Mouse (Mus musculus): ENCODE measurements at regions not wholly inside any gene's neighbourhood (a gene's known extent, or its start where the extent isn't known, plus 50 kb on each side); places are given as distances from the start of the nearest gene placed in this dataset.
A peak's percentile ranks its signal among the peaks of the same experiment; 100 is the strongest.

DNA sequence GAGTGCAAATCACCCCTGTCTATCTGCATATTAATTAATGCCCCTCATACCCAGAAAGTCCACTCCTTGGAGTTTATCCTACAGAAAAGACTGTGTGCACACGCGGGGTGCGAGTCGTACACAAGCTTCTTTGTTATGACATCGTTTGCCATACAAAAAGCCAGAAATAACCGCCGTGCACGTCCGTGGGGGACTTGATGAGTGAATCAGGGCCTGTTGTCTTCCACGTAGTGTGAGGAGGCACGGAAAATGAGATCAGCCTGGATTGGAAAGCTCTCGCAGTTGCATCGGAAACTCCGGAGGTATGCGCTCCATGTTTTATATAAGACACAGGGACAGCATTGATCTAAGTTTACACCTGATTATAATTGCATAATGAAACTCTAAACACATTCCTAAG is 120.3 kb downstream of the Etnk1 start:
- no peak for DNase-seq

DNA sequence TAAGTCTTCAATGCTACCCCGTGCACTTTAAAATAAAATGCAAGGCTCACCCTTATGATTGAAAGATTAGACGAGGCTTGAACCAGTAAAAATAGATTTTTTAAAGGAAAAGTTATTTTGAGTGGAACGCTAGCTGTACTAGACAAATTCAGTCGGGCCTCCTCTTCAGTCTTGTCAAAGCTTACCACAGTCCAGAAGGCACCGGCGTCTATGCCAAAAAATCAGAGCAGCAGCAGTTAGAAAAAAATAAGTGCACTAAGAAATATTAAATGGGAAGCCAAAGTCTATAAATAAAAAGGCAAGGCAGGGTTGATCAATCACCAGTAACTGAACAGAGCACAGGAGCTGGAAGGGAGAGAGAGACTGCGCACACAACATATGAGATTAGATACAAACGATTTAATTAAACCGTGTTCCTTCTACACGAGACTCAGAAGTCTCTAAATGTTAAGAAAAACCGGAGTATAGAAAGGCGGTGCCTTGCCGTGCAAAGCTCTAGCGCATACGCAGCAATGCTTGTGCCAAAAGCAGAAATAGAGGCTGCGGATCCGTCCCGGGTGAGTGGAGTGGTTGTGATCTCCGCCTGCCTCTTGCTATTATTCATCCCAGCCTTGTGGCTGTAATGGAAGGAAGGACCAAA is 121.6 kb downstream of the Etnk1 start:
- no peak for DNase-seq

DNA sequence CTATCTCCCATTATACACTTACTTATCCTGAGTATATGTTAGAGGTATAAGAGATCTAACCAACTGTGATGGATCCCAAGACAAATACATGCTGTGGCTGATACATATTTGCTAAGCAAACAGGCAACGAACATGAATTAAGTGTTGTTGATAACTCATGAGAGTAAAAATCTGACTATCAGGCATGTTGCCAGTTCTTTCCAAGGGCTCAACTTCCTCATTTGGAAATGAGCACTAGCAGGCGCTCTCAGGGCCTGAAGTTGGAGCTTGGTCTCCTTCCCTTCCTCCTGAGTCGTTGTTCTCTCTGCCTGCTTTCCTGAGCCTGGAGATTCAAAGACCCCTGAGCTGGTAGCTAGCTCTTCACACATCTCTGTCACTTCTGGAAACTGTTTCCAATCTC is 126.6 kb downstream of the Etnk1 start:
- DNase-seq, result no peak

DNA sequence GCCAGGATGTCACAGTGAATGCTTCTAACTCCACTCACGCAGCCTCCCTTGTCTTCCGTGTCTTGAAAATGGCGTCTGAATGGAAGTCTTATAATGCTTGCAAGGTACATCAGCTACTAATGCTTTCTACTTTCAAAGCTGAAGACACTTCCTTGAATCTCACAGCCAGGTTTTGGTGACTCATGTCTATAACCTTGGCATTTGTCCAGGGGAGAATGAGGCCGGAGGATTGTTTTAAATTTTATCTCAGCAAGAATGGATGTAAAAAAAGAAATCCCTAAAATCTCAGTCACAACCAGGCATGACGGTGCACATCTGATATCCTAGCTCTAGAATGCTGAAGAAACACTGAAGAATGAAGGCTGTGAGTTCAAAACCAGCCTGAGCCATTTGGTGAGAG is 131.4 kb downstream of the Etnk1 start:
- DNase-seq, result no peak

DNA sequence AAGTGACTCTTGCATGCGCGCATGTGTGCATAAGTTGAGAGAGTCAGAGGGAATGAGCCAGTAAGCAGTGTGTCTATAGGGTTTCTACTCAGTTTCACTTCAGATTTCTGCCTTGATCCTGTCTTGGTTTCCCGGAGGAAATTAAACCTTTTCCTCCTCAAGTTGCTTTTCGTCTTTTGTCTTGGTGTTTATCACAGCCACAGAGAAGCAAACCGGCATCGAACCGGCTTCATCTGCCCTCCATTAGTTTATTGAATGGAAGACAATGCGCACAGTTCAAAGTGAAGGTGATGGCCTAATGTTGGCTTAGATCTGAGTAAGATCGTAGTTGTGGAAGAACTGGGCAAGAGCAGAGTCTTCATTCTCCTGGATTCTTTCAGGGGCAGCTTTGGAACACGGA is 134.4 kb downstream of the Etnk1 start:
- DNase-seq, result no peak

DNA sequence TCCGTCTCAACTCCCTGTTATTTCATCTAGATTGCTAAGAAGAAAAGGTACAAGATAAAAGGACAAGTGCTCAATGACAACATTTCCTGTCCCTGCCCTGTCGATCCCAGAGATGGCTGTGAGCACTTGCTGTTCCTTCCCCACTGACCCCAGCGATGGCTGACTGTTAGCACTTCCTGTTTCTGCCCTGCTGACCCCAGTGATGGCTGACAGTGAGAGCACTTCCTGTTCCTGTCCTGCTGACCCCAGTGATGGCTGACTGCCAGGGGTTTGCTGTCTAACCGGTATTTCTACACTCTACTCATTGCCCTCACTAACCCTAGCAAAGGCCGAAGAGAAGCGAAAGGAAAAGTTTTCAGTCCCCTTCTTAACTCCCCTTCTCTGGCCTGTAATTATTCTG is 140.3 kb downstream of the Etnk1 start:
- peak; percentile 14 to 15 for DNase-seq

DNA sequence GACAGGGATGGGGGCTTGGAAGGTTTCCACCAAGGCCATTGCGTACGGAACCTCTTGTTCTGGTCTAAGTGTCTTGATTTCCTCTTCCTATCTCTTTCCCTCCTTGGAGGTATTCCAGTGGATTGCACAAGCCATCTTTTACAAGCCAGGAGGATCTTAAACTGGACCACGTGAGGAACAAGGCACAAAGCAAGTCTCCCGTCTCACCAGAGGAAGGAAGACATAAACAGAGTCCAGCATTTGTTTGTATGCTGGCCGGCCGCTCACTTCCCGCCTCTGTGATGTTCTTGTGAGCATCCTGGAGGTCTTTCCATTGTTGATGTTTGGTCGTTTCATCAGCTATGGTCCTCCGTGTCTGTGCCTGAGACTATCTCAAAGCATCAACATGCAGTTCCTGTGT is 148.8 kb downstream of the Etnk1 start:
- DNase-seq, result peak; percentile 76 to 81

DNA sequence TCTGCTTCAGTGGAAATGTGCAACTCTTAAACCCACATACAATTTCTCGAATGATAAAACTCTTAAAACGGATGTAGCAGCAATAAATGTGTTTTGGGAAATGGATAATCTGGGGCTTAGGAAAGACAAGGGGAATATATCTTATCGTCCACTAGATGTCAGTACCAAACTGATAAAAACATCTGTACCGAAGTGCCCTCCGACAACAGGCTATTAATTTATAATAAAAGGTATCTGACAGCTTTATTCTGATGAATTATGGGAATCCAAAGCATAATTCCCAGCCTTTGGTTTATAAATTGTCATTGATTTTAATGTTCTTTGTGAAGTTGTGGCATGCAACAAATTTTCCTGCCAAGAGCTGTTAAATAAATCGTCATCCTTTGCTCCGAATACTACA is 153.4 kb downstream of the Etnk1 start:
- no peak for DNase-seq

DNA sequence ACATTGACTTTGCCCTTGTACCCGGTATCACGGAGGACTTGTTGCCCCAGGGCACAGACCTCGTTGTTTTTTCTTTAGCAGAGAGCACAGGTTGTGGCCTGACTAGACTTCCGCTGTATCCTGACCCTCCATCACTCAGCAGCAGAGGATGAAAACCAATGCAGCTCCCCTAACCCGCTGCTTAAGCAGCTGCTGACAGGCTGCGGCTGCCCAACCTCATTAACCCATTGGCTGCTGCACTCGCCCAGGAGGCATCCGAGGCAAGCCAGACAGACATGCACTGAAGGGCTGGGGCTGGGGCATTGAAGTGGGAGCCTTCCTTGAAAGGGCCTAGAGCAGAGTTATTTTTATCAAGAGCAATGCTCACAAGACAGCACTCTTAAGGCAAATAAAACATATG is 157.6 kb downstream of the Etnk1 start:
- DNase-seq, result no peak

DNA sequence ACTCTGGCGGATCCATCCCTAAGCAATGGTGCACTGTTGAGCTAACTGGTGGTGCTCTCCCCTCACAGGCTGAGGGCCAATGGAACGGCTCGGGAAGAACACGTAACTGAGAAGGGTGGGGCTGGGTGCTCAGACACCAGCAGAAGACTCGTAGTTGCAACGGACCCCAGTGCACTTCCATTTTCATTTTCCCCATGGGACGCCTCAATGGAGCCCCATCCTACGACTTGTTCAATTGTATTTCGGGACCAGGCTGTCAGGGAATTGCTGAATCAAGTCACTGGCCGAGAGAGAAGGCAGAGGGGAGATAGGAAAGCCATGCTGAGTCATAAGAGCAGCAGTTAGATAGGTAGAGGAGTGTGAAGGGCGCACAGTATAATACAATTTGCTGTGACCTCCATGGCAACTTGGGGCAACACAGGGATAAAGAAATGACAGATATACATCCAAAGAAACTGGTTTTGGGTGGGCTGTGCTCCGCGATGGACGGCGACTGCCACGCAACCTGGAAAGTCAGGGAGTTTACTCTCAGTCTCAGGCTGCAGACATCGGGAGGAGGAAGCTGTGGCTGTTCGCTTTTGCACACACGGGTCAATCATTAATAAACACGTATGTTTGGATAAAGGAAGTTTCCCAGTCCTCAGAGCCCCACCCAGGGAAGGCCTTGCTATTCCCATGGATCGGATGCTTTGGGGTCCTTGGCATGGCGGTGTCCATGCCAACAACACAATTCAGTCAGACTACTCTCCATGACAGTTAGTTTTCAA is 160.1 kb downstream of the Etnk1 start:
- peak in 1 of 2 experiments; percentile 17 for DNase-seq

DNA sequence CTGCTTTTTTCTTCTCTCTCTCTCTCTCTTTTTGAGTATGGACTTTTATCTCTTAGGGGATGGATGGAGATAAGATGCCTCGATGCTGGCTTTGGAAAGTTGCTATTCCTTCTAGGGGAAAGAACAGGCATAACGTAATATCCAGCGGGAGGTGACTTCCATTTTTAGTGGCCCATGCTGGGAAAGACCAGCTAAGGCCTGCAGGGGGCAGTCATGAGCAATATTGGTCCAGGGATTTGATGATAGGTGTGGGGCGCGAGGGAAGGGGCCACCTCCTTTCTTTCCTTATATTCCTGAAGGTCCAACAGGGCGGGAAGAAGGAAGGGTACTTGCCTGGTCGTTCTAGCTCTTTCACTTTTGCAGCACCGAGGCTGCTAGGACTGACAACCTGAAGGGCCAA is 160.8 kb downstream of the Etnk1 start:
- no peak for DNase-seq

DNA sequence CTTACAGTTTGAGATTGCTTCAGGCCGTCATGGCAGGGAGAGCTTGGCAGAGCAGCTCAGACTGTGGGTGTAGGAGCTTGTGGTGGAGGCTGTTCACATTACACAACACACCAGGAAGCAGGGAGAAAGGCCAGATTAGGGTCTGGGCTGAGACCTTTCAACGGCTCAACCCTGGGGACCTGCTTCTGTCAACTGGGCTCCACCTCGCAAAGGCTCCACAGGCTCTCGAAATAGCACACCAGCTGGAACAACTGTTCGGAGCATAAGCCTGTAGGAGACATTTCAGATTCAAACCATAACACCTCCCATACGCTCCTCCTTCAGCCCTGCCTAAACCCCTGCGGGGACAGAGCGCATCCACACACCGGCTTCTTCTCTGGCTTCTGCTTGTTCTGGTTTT is 161.2 kb downstream of the Etnk1 start:
- DNase-seq, result peak in 1 of 2 experiments; percentile 6

DNA sequence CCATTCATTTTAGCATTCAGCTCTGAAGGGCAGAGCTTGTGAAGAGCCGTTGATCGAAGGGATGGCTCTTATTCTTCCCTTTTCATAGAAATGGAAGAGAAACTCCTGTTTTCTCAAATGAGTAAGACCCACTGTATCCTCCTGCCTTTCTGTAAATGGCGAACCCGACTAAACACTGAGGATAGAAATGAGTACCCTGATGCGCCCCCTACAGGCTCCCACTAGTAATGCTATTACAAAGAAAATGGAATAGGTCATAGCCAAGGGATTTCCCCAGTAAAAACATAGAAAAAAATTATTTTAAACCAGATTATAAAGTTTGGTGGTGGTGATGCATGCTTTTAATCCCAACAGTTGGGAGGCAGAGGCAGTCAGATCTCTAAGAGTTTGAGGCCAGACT is 162.1 kb downstream of the Etnk1 start:
- no peak for DNase-seq

DNA sequence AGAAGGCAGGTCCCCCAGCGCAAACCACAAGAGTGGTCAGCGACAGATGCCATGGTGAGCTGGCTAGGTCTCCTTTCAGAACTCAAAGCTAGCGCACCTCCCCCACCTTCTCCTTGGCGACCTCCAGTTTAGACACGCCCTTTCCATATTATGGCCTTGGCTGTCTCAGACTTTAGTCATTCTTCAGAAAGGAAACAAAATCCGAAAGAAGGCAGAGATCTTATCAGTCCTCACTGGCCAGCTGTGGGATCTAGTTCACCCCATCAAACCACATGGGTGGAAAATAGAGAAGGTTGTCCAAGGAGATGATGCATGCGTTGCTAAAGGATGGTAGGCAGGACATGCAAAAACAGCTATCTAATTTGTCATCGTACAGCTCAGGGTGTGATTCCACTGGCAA is 166.5 kb downstream of the Etnk1 start:
- no peak for DNase-seq

DNA sequence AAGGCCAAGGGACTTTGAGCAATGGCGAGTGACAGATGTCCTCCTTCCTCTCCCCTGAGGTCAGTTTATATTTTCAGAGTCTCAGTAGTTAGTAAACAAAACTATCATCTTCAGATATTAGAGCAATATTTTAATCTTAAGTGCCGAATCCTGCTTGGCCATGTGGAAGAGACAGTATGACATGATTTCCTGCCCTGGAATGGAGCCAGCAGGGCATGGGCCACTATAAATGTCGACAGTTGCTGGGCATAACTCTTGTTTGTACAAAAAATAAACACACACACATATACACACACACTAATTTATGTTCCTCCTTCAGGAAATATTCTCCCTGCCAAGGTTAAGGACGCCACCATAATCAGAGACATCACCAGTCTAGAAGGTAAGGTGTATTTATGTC is 169.6 kb downstream of the Etnk1 start:
- no peak for DNase-seq

DNA sequence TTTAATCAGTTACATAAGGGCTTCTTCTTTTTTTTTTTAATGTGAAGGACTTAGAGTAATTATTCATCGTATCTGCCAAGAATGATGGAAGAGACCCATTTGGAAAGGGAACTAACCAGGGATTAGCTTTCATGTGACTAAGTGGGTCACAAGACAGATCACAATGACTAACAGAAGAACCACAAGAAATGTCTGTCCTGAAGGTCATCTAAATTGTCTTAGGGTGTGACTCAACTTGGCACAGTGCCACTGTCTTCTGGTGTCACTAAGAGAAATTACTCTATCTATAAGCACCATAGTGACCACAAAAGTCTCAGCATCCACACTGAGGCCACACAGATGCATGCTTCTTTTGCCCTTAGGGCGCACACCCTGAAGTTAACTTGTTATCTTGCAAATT is 182.0 kb downstream of the Etnk1 start:
- no peak for DNase-seq

DNA sequence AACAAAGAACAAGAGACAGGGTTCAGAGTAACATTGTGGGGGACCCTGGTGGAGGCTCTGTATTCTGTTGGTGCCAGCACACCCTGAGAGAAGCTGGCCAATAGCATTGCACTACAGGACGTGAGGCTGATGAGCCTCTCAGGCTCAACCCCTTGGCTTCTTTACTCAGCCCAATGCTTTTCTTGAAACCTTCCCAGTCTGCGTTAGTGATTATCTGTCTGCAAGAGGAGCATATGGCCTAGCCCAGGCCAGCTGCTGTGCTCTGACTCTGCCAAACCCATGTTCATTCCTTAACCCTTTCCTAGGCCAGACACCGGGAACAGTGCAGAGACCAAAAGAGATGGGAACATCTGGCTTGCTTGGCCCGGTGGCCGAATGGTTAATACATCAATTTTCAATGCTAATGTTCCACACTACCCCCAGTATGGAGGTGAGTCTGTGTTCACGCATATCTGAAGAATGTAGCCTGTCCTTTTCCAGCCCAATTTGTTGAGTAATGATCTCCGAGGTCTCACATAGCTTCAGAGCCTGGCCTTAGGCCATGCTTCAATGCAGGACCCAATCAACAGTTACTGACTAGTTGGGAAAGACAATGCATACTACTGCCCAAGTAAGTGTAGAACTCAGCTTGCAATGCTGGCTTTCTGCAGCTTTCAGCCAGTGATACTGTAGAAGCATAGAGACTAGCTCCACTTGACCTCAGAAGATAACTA is 192.5 kb downstream of the Etnk1 start:
- peak in 1 of 2 experiments; percentile 5 for DNase-seq

DNA sequence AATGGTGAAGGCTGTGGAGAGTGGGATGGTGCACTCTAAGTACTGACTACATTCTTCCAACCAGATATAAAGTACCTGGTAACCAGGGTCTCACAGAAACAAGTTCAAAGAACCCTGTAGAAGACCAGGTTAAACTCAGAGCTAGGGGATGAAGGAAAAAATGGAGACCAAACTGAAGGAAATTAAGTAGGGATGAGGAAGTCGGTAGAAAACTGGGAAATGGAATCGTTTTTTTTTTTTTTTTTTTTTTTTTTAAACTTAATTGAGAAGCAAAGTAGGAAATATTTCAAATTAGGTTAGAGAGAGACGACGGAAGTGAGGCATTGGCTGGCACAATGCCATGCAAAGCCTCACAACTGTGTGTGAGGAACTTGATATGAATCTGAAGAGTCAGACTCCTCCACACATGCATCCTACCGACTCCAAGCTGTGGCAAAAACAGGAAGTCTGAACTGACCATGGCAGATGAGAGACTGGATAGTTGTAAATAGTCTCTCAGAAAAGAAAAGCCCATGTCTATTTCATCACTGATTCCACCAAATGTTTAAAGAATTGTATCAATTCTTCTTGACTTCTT is 194.2 kb downstream of the Etnk1 start:
- peak in 1 of 2 experiments; percentile 13 for DNase-seq

DNA sequence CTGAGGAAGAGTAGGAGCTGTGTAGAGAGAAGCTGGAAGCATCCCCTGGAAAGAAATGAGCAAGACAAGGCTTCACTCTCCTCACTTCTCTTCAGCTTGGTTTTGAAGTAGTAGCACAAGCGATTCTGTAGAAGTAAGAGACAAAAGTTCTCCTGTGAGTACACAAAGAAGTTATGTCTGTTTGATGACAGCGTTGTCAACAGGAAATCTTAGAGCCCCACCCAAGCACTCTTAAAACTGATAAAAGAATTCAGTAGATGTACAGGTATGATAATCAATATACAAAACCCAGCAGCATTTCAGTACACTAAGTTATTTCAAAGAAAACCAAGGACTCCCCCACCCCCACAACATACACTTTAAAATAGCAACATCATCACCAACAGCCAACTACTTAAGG is 194.9 kb downstream of the Etnk1 start:
- no peak for DNase-seq

DNA sequence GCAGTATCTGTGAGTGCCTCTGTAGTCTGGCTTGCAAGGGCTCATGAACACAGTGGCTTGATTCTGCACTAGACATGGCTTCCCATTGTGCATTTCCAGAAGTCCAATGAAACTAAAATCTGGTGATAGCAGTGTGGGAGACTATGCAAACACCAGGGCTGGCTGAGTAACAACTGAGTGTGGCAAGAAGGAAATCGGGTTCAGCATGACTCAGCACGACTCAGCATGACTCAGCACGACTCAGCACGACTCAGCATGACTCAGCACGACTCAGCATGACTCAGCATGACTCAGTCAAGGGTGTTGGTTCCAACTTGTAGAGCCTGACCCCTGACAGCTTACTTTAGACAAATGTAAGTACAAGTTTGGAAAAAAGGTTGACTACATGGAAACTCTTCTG is 198.8 kb downstream of the Etnk1 start:
- no peak for DNase-seq

DNA sequence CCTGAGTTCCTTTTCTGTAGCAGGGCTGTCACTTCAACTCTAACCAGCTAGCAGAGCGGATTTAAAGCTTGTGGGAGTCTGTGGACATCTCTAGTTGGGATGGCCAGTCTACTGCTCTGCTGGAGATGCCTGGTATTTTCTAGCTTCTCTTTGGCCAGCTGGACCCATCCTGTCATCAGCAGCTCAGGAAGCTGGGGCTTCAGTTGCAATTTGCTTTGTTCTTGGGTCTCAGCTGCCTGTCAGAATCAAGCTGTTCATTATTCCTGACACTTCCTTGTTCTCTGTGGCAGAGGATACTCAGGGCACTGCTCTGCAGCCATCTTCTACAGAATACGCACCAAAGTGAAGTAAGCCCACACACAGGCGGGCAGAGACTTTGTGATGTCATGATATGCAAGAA is 200.8 kb downstream of the Etnk1 start:
- DNase-seq, result no peak

DNA sequence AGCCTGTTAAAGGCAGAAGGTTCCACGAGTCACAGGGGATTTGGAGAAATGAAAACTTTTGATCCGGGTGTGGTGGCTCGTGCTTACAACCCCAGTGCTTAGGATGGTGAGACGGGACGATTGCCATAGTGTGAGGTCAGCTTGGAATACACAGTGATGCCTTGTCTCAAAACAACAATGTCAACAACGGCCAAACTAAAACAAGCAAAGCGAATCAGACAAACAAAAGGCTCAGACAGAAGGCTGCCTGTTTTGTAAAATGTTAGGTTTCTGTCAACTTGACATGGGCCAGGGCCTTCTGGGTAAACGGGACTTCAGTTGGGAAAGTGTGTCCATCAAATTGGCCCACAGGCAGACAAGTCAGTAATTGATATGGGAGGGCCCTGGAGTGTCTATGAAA is 201.6 kb downstream of the Etnk1 start:
- DNase-seq, result no peak

DNA sequence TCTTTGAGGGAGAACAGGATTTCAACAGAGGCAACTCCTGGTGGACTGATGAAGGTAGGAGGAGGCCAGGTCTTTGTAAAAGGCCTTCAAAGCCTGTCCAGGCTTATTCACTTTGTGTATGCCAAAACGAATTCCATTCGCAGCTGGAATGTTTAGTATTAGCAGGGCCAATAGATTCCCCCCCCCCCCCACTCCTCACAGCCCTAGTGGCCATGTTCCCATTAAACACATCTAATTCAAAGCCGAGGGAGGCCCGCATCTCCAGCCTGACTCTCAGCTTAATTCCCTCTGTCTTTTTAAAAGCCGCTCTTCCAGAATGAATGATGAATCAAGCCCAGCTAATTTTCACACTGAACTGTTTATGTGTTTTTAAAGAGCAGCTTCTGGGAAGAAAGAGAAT is 205.5 kb downstream of the Etnk1 start:
- DNase-seq, result no peak

All from heart, adult 18-20 months (tissue).